Mouse (Mus musculus) kidney, postnatal 25 days (tissue): ENCODE measurements around the gene Ybx1.

Source experiments
- DNase-seq, 2 experiments: peaks; one replicate each; pipeline ENCODE4 v3.0.0; 2021; ENCODE audit warnings: mixed read lengths in 2 of 2

Gene Ybx1

DNA sequence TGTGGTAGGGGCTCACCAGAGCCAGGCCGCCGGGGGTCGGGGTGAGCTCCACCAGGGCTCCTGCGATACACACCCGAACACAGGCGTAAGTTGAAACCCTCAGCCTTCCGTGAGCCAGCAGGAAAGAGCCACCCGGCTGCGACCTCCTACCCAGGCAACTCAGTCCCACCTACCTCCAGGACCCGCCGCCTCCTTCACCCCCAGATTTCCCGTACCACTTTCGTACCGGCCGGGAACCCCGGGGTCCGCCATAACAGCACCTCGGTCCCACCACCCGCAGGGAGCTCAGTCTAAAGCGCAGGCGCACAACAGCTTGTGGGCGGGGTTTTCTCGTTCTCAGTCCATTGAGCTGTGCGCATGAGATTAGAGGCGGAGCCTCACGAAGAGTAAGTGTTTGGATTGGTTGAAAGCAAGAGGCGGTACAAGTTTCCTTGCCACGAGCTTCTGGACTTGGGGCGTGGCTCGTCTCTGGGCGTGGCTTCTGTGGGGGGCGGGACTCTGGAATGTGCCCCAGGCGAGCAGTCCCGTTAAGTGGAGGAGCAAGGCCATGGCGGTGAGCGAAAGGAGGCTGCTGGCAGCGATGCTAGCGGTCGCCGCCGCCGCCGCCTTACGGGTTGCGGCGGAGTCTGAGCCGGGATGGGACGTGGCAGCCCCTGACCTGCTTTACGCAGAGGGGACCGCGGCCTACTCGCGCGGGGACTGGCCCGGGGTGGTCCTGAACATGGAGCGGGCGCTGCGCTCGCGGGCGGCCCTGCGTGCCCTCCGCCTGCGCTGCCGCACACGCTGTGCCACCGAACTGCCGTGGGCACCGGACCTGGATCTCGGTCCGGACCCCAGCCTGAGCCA, 61.8 kb downstream of the Ybx1 start, which contains the start of the genes AU022252 and P3h1:
AU022252 (minus strand) TSS at position 303 of the 846 bp plus-strand sequence.
P3h1 (plus strand) TSS at position 506 of the 846 bp plus-strand sequence.
- DNase-seq: peak; percentile 99 to 100
